Mouse (Mus musculus) kidney, embryonic 16.5 days (tissue): ENCODE data around the gene Rps11. TPM values are rescaled to one million over a fixed set of nuclear protein-coding genes. Genes with fewer than 3 reads are reported as not detected.
"Not testable (repeated sequence)": the region's sequence is repeated elsewhere in the genome, so short reads cannot be mapped to it uniquely, and the experiment has no call there.

Experiments used
- ATAC-seq: fragments of 200-750 bp; cut with Nextera tagmentation; 2 replicates; pipeline ENCODE4 v1.8.0; 2017; ENCODE audit warnings: moderate TSS enrichment; ENCODE audit not compliant: low FRiP score, low TSS enrichment
- H3K27ac ChIP-seq: fragments of 300-500 bp; sonication (generic); 2 replicates; pipeline ENCODE4 v1.5.1; 2014; ENCODE audit warnings: low read length
- H3K27me3 ChIP-seq: fragments of 300-500 bp; sonication (generic); 2 replicates; pipeline ENCODE4 v1.6.1; 2014; ENCODE audit warnings: low read length, control low read depth, mixed read lengths; ENCODE audit not compliant: insufficient read depth
- H3K36me3 ChIP-seq: fragments of 300-500 bp; sonication (generic); 2 replicates; pipeline ENCODE4 v1.6.1; 2014; ENCODE audit warnings: low read length, control low read depth, mixed read lengths; ENCODE audit not compliant: insufficient read depth
- H3K4me1 ChIP-seq: fragments of 300-500 bp; sonication (generic); 2 replicates; pipeline ENCODE4 v1.6.1; 2014; ENCODE audit warnings: low read length, control low read depth, mixed read lengths; ENCODE audit not compliant: insufficient read depth
- H3K4me2 ChIP-seq: fragments of 300-500 bp; sonication (generic); replicated peaks from 2 replicates; pipeline ENCODE4 v1.6.1; 2014; ENCODE audit warnings: low read depth, low read length
- H3K4me3 ChIP-seq: fragments of 300-500 bp; sonication (generic); 2 replicates; pipeline ENCODE4 v1.5.1; 2014; ENCODE audit warnings: mild to moderate bottlenecking, low read length
- H3K9ac ChIP-seq: fragments of 300-500 bp; sonication (generic); replicated peaks from 2 replicates; pipeline ENCODE4 v1.6.1; 2014; ENCODE audit warnings: low read length
- H3K9me3 ChIP-seq: fragments of 300-500 bp; sonication (generic); 2 replicates; pipeline ENCODE4 v1.6.1; 2016; ENCODE audit warnings: low read length, control low read depth
- WGBS: fragments of 180-500 bp; shearing (Covaris S2); extraction: QIAGEN DNeasy Blood & Tissue Kit; methylation state at CpG from one replicate; pipeline ENCODE4 v1.1.7; 2014; 5-methylcytosine and 5-hydroxymethylcytosine counted together
- polyA plus RNA-seq: library from polyadenylated mRNA; unstranded; fragments of >200 nt; fragmentation: Nextera tagmentation; extraction: Ambion mirVana; gene quantifications from 2 replicates; pipeline ENCODE4 v1.2.1, GENCODE M21; 2015

Gene Rps11
- polyA plus RNA-seq: 1,363 and 1,408 TPM in 2 replicates

- ATAC-seq: peak; percentile 81
- under 1% methylated on average over 59 of the region's 59 CpGs for WGBS
- H3K4me1 ChIP-seq: peaks cover 46% of the 10 kb centered on the region
Measured at GRCm38 (mm10) chr7:45124224-45125143, at the start of gene Rps11. Gene Rps11, minus strand, starts transcription at chr7:45124439.

DNA sequence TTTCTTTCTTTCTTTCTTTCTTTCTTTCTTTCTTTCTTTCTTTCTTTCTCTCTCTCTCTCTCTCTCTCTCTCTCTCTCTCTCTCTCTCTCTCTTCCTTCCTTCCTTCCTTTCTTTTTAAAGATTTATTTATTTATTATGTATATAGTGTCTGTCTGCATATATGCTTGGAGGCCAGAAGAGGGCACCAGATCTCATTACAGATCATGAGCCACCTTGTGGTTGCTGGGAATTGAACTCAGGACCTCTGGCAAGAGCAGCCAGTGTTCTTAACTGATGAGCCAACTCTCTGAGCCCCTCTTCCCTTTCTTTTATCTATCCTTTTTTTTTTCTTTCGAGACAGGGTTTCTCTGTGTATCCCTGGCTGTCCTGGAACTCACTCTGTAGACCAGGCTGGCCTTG is 49.5 kb upstream of the Rps11 start:
- H3K4me2 ChIP-seq, ATAC-seq, H3K36me3 ChIP-seq, H3K27ac ChIP-seq, H3K9ac ChIP-seq, H3K4me3 ChIP-seq: not testable (repeated sequence)
- peaks cover 69% of the 10 kb centered on the region for H3K27me3 ChIP-seq
- H3K9me3 ChIP-seq: peaks cover 17% of the 10 kb centered on the region
- H3K4me1 ChIP-seq: peaks cover 14% of the 10 kb centered on the region; the same call in 1 of the 2 replicates
- WGBS: 73% methylated on average over 1 of the region's 1 CpGs

More at GRCm38 (mm10) chr7:45124224-45125143, at the start of gene Rps11:
- H3K27ac ChIP-seq: peak within 1 kb of the TSS; percentile 95
- H3K36me3 ChIP-seq: peaks cover 68% of the 10 kb centered on the region
- H3K9ac ChIP-seq: peak within 1 kb of the TSS; percentile 100
- H3K27me3 ChIP-seq: no peaks in the 10 kb centered on the region
- H3K4me2 ChIP-seq: peak within 1 kb of the TSS; percentile 92
- peak within 1 kb of the TSS; percentile 98 for H3K4me3 ChIP-seq
- H3K9me3 ChIP-seq: no peaks in the 10 kb centered on the region

- no peak overlapping the region for H3K27ac ChIP-seq
- H3K9ac ChIP-seq: no peak overlapping the region
- H3K4me1 ChIP-seq: peaks cover 14% of the 10 kb centered on the region; the same call in 1 of the 2 replicates
- no peak overlapping the region for H3K4me2 ChIP-seq
- H3K36me3 ChIP-seq: no peaks in the 10 kb centered on the region
- H3K27me3 ChIP-seq: peaks cover 69% of the 10 kb centered on the region
- WGBS: 56% methylated on average over 7 of the region's 7 CpGs
- H3K9me3 ChIP-seq: peaks cover 19% of the 10 kb centered on the region
- ATAC-seq: no peak
- H3K4me3 ChIP-seq: no peak overlapping the region
Measured at GRCm38 (mm10) chr7:45172974-45173373, 48.7 kb upstream of the Rps11 start.

DNA sequence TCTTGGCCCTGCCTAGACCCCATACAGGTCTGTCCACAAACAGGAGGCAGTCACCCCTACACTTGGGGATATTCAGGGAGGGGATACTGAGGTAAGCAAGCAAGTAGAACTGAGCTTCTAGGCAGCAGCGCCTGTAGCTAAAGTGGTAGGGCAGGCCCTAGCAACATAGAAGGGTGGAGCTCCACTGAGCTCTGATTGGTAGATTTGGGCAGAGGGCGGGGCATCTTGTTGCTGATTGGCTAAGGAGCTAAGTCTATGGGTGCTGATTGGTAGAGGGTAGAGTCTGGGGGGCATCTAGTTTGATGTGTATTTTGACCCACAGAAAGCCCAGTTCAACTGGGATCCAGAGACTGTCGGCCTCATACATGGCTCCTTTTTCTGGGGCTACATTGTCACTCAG is 45.3 kb upstream of the Rps11 start:
- 91% methylated on average over 3 of the region's 3 CpGs for WGBS
- Histone ChIP-seq H3K36me3 (no peaks in the 10 kb centered on the region), H3K27ac (no peak overlapping the region), H3K27me3 (peaks cover 68% of the 10 kb centered on the region), H3K9me3 (peaks cover 19% of the 10 kb centered on the region), H3K4me2 (no peak overlapping the region), H3K9ac (no peak overlapping the region), H3K4me1 (0 out of 2 replicates have a peak, but pooled peaks cover under 1% of the 10 kb centered on the region), H3K4me3 (no peak overlapping the region)
- ATAC-seq: no peak

DNA sequence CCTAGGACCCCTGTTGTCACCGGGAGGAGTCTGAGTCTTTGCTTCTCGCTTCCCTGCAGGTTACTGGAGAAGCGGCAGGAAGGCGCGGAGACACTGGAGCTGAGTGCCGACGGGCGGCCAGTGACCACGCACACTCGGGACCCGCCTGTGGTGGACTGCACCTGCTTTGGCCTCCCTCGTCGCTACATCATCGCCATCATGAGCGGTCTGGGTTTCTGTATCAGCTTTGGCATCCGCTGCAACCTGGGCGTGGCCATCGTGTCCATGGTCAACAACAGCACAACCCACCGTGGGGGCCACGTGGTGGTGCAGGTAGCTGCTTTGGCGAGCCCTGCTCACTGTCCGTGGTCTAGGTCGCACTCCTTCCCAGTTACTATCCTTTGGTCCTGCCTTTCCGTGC is 44.4 kb upstream of the Rps11 start:
- Histone ChIP-seq H3K4me1 (0 out of 2 replicates have a peak, but pooled peaks cover 5% of the 10 kb centered on the region), H3K27me3 (peaks cover 69% of the 10 kb centered on the region), H3K36me3 (no peaks in the 10 kb centered on the region), H3K9ac (no peak overlapping the region), H3K4me2 (no peak overlapping the region), H3K9me3 (peaks cover 19% of the 10 kb centered on the region), H3K4me3 (peak overlapping the region; percentile 13; the same call in 1 of the 2 replicates), H3K27ac (no peak overlapping the region)
- ATAC-seq: 0 out of 2 replicates have a peak, but pooled peaks have one; percentile 35
- 5% methylated on average over 24 of the region's 24 CpGs for WGBS

DNA sequence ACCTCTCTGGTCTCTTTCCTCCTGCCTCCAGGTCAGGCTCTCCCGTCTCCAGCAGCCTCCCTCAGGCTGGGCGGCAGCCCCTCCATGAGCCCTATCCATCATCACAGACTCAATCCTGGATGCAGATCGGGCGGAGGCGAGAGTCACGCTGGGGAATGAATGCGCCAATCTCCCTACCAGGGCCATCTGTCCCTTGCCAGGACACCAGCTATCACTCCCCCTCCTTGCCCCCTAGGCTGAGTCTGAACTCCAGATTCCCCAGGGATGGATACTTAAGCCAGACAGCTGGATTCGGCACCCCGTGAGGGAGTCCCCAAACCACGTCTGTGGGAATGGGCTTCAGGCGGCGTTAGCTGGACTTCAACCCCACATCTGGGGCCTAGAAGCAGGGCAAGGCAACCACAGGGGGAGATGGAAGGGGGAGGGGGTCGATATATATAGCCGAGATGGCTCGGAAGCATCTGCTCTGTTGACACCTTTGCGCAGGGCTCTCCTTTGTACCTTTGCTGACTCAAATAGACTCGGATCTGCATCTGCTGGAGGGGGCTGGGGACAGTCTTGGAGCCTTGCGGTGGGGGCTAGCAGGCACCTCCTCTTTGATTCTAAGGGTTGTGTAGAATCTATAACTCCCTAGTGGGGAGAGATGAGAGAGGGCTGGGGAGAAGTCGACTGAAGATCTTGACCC is 43.7 kb upstream of the Rps11 start:
- Histone ChIP-seq H3K9me3 (peaks cover 19% of the 10 kb centered on the region), H3K27ac (no peak overlapping the region), H3K4me3 (no peak overlapping the region), H3K27me3 (peaks cover 76% of the 10 kb centered on the region), H3K9ac (no peak overlapping the region), H3K4me1 (0 out of 2 replicates have a peak, but pooled peaks cover 5% of the 10 kb centered on the region), H3K4me2 (no peak overlapping the region), H3K36me3 (no peaks in the 10 kb centered on the region)
- ATAC-seq: no peak
- 3% methylated on average over 19 of the region's 19 CpGs for WGBS

- WGBS: 23% methylated on average over 9 of the region's 10 CpGs
- no peak overlapping the region for H3K27ac ChIP-seq
- H3K36me3 ChIP-seq: no peaks in the 10 kb centered on the region
- no peak overlapping the region for H3K4me2 ChIP-seq
- H3K4me1 ChIP-seq: peaks cover 9% of the 10 kb centered on the region
- H3K9me3 ChIP-seq: peaks cover 19% of the 10 kb centered on the region
- no peak overlapping the region for H3K9ac ChIP-seq
- peaks cover 73% of the 10 kb centered on the region for H3K27me3 ChIP-seq
- H3K4me3 ChIP-seq: no peak overlapping the region
- ATAC-seq: no peak
Measured at GRCm38 (mm10) chr7:45166950-45167401, 42.7 kb upstream of the Rps11 start.

GRCm38 (mm10) chr7:45165701-45166100 is 41.5 kb upstream of the Rps11 start:
- ATAC-seq: no peak
- Histone ChIP-seq H3K27me3 (peaks cover 69% of the 10 kb centered on the region), H3K9me3 (peaks cover 19% of the 10 kb centered on the region)

DNA sequence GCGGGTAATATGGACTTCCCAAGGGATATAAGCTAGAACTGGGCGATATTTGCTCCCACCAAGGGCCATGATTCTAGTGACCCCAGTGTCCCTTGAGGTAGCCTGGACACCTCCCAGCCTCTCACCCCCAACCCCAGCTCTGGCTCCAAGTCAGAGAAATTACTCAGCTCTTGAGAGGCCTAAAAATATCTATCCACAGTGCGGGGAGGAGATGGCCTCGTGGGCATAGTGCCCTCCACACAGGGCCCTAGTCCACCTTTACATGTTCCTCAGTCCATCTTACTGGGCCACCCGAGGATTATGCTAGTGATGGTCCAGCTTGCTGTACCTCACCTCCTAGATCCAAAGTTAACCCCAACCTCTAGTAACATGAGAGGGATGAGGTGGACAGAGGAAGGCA is 40.6 kb upstream of the Rps11 start:
- no peak overlapping the region for H3K4me3 ChIP-seq

More at GRCm38 (mm10) chr7:45165701-45166100, 41.5 kb upstream of the Rps11 start:
- no peak overlapping the region for H3K4me2 ChIP-seq
- 0 out of 2 replicates have a peak, but pooled peaks cover 1% of the 10 kb centered on the region for H3K36me3 ChIP-seq
- peaks cover 9% of the 10 kb centered on the region for H3K4me1 ChIP-seq
- H3K4me3 ChIP-seq: no peak overlapping the region
- no peak overlapping the region for H3K27ac ChIP-seq
- 50% methylated on average over 11 of the region's 11 CpGs for WGBS
- H3K9ac ChIP-seq: no peak overlapping the region

More for the DNA sequence above, 40.6 kb upstream of the Rps11 start:
- no peak overlapping the region for H3K27ac ChIP-seq
- ATAC-seq: no peak
- H3K4me1 ChIP-seq: peaks cover 9% of the 10 kb centered on the region
- H3K9ac ChIP-seq: no peak overlapping the region
- H3K27me3 ChIP-seq: peaks cover 69% of the 10 kb centered on the region
- H3K9me3 ChIP-seq: peaks cover 12% of the 10 kb centered on the region
- H3K36me3 ChIP-seq: peaks cover 9% of the 10 kb centered on the region; the same call in 1 of the 2 replicates
- H3K4me2 ChIP-seq: no peak overlapping the region
- 60% methylated on average over 5 of the region's 5 CpGs for WGBS
